Mouse (Mus musculus) CH12.LX (cell line): ENCODE measurements around the gene Gm37240. TPM values are rescaled to one million over a fixed set of nuclear protein-coding genes. Genes with fewer than 3 reads are reported as not detected.

Experiments used
- DNase-seq: peaks from one replicate; pipeline ENCODE4 v3.0.0-alpha.2; 2013; ENCODE audit errors: extremely low read depth
- H3K27ac ChIP-seq: 2 replicates; pipeline ENCODE4 v1.5.1; 2012; ENCODE audit warnings: low read depth, mild to moderate bottlenecking, control low read depth, moderate library complexity; ENCODE audit not compliant: insufficient read depth
- H3K27me3 ChIP-seq: replicated peaks from 2 replicates; pipeline ENCODE3; 2012; ENCODE audit warnings: inconsistent platforms
- H3K36me3 ChIP-seq, 2 experiments: replicated peaks in 1 of 2; 2 replicates each; pipeline versions ENCODE3 to v1.6.1; 2012; ENCODE audit warnings: inconsistent platforms in 1 of 2, low read length in 1 of 2, mild to moderate bottlenecking in 1 of 2, mixed read lengths in 1 of 2, moderate library complexity in 1 of 2; ENCODE audit not compliant: control insufficient read depth in 1 of 2, insufficient read depth in 1 of 2
- H3K4me1 ChIP-seq, 2 experiments: 2 replicates each; pipeline ENCODE4 v1.6.1; 2012; ENCODE audit warnings: inconsistent platforms in 1 of 2, moderate library complexity in 1 of 2; ENCODE audit not compliant: insufficient read depth in 2 of 2, control insufficient read depth in 1 of 2
- H3K4me2 ChIP-seq: 2 replicates; pipeline ENCODE4 v1.6.1; 2012; ENCODE audit warnings: low read depth, mild to moderate bottlenecking, control low read depth; ENCODE audit not compliant: poor library complexity, insufficient read depth, severe bottlenecking
- H3K4me3 ChIP-seq, 3 experiments: fragments of 150-350 bp in 1 of 3; sonication (generic) in 1 of 3; replicated peaks in 1 of 3; 2 replicates each; pipeline versions ENCODE3 to v1.5.1; 2011 to 2012; ENCODE audit warnings: low read depth in 2 of 3, low read length in 2 of 3, mild to moderate bottlenecking in 2 of 3, moderate library complexity in 2 of 3, control low read depth in 1 of 3, improper control_type of control experiment in 1 of 3, inconsistent platforms in 1 of 3, mixed read lengths in 1 of 3; ENCODE audit not compliant: poor library complexity in 1 of 3
- H3K79me2 ChIP-seq: replicated peaks from 2 replicates; pipeline ENCODE4 v1.6.1; 2012; ENCODE audit warnings: mild to moderate bottlenecking, moderate library complexity; ENCODE audit not compliant: control insufficient read depth, poor library complexity, insufficient read depth, severe bottlenecking; ENCODE audit errors: extremely low read depth
- H3K9ac ChIP-seq: 2 replicates; pipeline ENCODE4 v1.6.1; 2012; ENCODE audit warnings: low read depth, mild to moderate bottlenecking, control low read depth, moderate library complexity; ENCODE audit not compliant: insufficient read depth
- H3K9me3 ChIP-seq: replicated peaks from 2 replicates; pipeline ENCODE3; 2012; ENCODE audit warnings: low read length, inconsistent platforms, mixed read lengths
- BHLHE40 ChIP-seq: IDR thresholded peaks from 2 replicates; pipeline ENCODE4 v1.6.1; 2011; ENCODE audit warnings: mild to moderate bottlenecking, low read depth, low read length, improper control_type of control experiment
- CHD1 ChIP-seq: IDR thresholded peaks from 2 replicates; pipeline ENCODE4 v1.6.1; 2012; ENCODE audit warnings: low read depth, low read length, improper control_type of control experiment, inconsistent platforms
- CHD2 ChIP-seq: IDR thresholded peaks from 2 replicates; pipeline ENCODE4 v1.6.1; 2011; ENCODE audit warnings: low read length, improper control_type of control experiment
- CTCF ChIP-seq, 2 experiments: IDR thresholded peaks in 1 of 2; conservative IDR thresholded peaks in 1 of 2; 2 replicates each; pipeline ENCODE4 v1.5.1; 2011 to 2012; ENCODE audit warnings: low read depth in 2 of 2, low read length in 2 of 2, improper control_type of control experiment in 1 of 2, inconsistent platforms in 1 of 2, mild to moderate bottlenecking in 1 of 2, moderate library complexity in 1 of 2
- EP300 ChIP-seq: IDR thresholded peaks from 2 replicates; pipeline ENCODE4 v1.6.1; 2011; ENCODE audit warnings: low read length, improper control_type of control experiment
- ETS1 ChIP-seq: conservative IDR thresholded peaks from 2 replicates; pipeline ENCODE4 v1.6.1; 2012; ENCODE audit warnings: low read depth, mild to moderate bottlenecking, inconsistent platforms, low read length, improper control_type of control experiment, moderate library complexity
- HCFC1 ChIP-seq: IDR thresholded peaks from 2 replicates; pipeline ENCODE4 v1.6.1; 2012; ENCODE audit warnings: low read depth, mild to moderate bottlenecking, inconsistent platforms, low read length, improper control_type of control experiment
- IRF4 ChIP-seq: IDR thresholded peaks from 2 replicates; pipeline ENCODE4 v1.6.1; 2014; ENCODE audit warnings: low read depth, mild to moderate bottlenecking, inconsistent platforms, low read length, improper control_type of control experiment
- JUN ChIP-seq: IDR thresholded peaks from 2 replicates; pipeline ENCODE4 v1.6.1; 2011; ENCODE audit warnings: low read depth, mild to moderate bottlenecking, low read length, improper control_type of control experiment, moderate library complexity; ENCODE audit not compliant: insufficient read depth
- JUND ChIP-seq: conservative IDR thresholded peaks from 2 replicates; pipeline ENCODE4 v1.6.1; 2011; ENCODE audit warnings: low read depth, low read length, improper control_type of control experiment
- KAT2A ChIP-seq: IDR thresholded peaks from 2 replicates; pipeline ENCODE4 v1.6.1; 2012; ENCODE audit warnings: low read length, improper control_type of control experiment, inconsistent platforms; ENCODE audit not compliant: insufficient replicate concordance
- MAFK ChIP-seq: IDR thresholded peaks from 2 replicates; pipeline ENCODE4 v1.6.1; 2011; ENCODE audit warnings: low read length, improper control_type of control experiment; ENCODE audit not compliant: insufficient replicate concordance
- MAX ChIP-seq: IDR thresholded peaks from 2 replicates; pipeline ENCODE4 v1.6.1; 2011; ENCODE audit warnings: low read length, improper control_type of control experiment
- NRF1 ChIP-seq: IDR thresholded peaks from 2 replicates; pipeline ENCODE4 v1.6.1; 2014; ENCODE audit warnings: low read depth, mild to moderate bottlenecking, inconsistent platforms, low read length, improper control_type of control experiment, moderate library complexity
- PAX5 ChIP-seq: IDR thresholded peaks from 2 replicates; pipeline ENCODE4 v1.6.1; 2012; ENCODE audit warnings: low read length, inconsistent platforms, mixed read lengths
- POLR2A ChIP-seq: IDR thresholded peaks from 2 replicates; pipeline ENCODE4 v1.6.1; 2011; ENCODE audit warnings: low read depth, mild to moderate bottlenecking, improper control_type of control experiment, low read length
- RAD21 ChIP-seq: IDR thresholded peaks from 2 replicates; pipeline ENCODE4 v1.6.1; 2011; ENCODE audit warnings: low read depth, mild to moderate bottlenecking, low read length, improper control_type of control experiment, moderate library complexity
- SIN3A ChIP-seq: IDR thresholded peaks from 2 replicates; pipeline ENCODE4 v1.6.1; 2012; ENCODE audit warnings: low read length, improper control_type of control experiment, inconsistent platforms
- SMC3 ChIP-seq: IDR thresholded peaks from 2 replicates; pipeline ENCODE4 v1.6.1; 2011; ENCODE audit warnings: low read depth, low read length, improper control_type of control experiment
- TCF12 ChIP-seq: IDR thresholded peaks from 2 replicates; pipeline ENCODE4 v1.6.1; 2014; ENCODE audit warnings: low read depth, mild to moderate bottlenecking, inconsistent platforms, low read length, improper control_type of control experiment
- UBTF ChIP-seq: IDR thresholded peaks from 2 replicates; pipeline ENCODE4 v1.6.1; 2012; ENCODE audit warnings: low read depth, mild to moderate bottlenecking, inconsistent platforms, low read length, improper control_type of control experiment, moderate library complexity
- ZMIZ1 ChIP-seq: IDR thresholded peaks from 2 replicates; pipeline ENCODE4 v1.6.1; 2012; ENCODE audit warnings: low read depth, mild to moderate bottlenecking, inconsistent platforms, low read length, improper control_type of control experiment
- dilution Hi-C: fragments of 300-500 bp; cut with MboI; formaldehyde crosslinking; loops from 2 replicates; pipeline ENCODE4 v1.14.3; 2020; ENCODE audit warnings: low sequenced_read_pairs; ENCODE audit not compliant: extremely low pct_unique_long_range_greater_than_20kb, extremely low pct_ligation_motif_present
- in situ Hi-C: fragments of 300-500 bp; cut with MboI; formaldehyde crosslinking; loops from 3 replicates; pipeline ENCODE4 v1.14.3; 2019; ENCODE audit warnings: low sequenced_read_pairs, low pct_ligation_motif_present, low pct_unique_long_range_greater_than_20kb, mixed read lengths
- polyA plus RNA-seq: library from polyadenylated mRNA; unstranded; fragments of >175 nt; gene quantifications from 2 replicates; pipeline ENCODE4 v1.2.1, GENCODE M21; 2012; ENCODE audit warnings: low read depth; ENCODE audit not compliant: insufficient read length
- total RNA-seq, 2 experiments: library from RNA; depleted of rRNA; stranded (reverse); fragments of 300-350 nt in 1 of 2; fragments of >200 nt in 1 of 2; gene quantifications; 2 replicates each; pipeline ENCODE4 v1.2.3; 2012 to 2014

Gene Gm37240
- total and polyA plus RNA-seq, 3 experiments, result 0.08 to 0.19 (median 0.14) TPM

GRCm38 (mm10) chr3:84955857-84956256 is 931.5 kb downstream of the Gm37240 start:
- H3K4me2 ChIP-seq, result no peak overlapping the region
- dilution Hi-C loops, result no loop called here

DNA sequence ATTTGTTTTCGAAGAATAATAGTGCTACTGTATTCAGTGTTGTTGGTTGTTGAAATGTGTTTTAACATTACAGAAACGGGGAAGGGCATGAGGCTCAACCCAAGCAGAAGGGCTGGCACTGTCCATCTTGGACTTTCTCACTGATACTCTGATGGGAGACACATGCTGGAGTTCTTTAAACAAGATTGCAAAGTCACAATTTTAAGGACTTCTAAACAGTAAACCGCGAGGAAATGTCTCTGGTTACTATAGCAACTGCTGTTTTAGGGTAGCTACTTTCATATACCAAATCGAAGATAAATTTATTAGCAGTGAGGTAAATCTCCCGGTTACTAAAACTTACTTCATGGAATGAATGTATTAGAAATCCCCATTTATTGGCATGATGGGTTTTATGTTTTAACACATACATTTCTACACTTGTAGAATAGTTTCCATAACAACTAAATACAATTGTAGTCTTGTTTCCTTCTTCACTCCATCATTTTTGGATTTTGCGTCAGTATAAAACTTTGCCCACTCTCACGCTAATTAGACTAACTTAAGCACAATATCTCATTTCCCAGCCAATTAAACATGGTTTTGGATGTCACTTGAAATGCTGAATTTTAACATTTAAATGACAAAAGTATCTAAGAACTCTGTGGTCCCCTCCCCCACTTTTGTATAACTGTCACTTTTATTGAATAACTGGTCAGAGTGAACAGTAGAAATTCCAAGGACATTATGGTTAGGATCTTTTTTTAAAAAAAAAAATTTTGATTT is 932.1 kb downstream of the Gm37240 start:
- TF ChIP-seq CHD2, result no peak
- TF ChIP-seq, all 38 proteins: peak for 0
- Histone ChIP-seq H3K4me2 (no peak overlapping the region), H3K4me3 (no peak overlapping the region), H3K27me3 (no peaks in the 10 kb centered on the region), H3K27ac (no peak overlapping the region), H3K9me3 (no peaks in the 10 kb centered on the region), H3K4me1 (peaks cover 2 to 18% of the 10 kb centered on the region in 2 experiments; a peak in 2 of 4 replicates), H3K79me2 (peaks cover 17% of the 10 kb centered on the region), H3K36me3 (peaks cover 7 to 32% of the 10 kb centered on the region in 2 experiments), H3K9ac (no peak overlapping the region)
- dilution Hi-C loops, result no loop called here
- in situ Hi-C loops, result no loop called here
- no peak for DNase-seq

More at GRCm38 (mm10) chr3:84955857-84956256, 931.5 kb downstream of the Gm37240 start:
- H3K36me3 ChIP-seq, result peaks cover 9 to 35% of the 10 kb centered on the region in 2 experiments
- in situ Hi-C loops, result no loop called here
- no peak overlapping the region for H3K9ac ChIP-seq
- no peaks in the 10 kb centered on the region for H3K27me3 ChIP-seq
- peaks cover 2 to 18% of the 10 kb centered on the region in 2 experiments; a peak in 2 of 4 replicates for H3K4me1 ChIP-seq
- no peak overlapping the region for H3K4me3 ChIP-seq
- H3K79me2 ChIP-seq, result peaks cover 17% of the 10 kb centered on the region
- DNase-seq, result peak; percentile 34
- no peaks in the 10 kb centered on the region for H3K9me3 ChIP-seq
- no peak overlapping the region for H3K27ac ChIP-seq
- 0 out of 4 replicates have a peak, but pooled peaks of 1 of the 2 experiments have one; percentile 19 for TF ChIP-seq CTCF (conservative IDR thresholded peaks at IDR 0.05 in 1 of 2, IDR thresholded peaks at IDR 0.05 in 1 of 2; ENCODE audit: low read depth in 2 of 2, low read length in 2 of 2)
- no peak for TF ChIP-seq MAX
- TF ChIP-seq PAX5, result no peak
- no peak for TF ChIP-seq POLR2A
- no peak for TF ChIP-seq MAFK
- no peak for TF ChIP-seq SMC3
- no peak for TF ChIP-seq SIN3A

GRCm38 (mm10) chr3:84952585-84953187 is 934.6 kb downstream of the Gm37240 start:
- Histone ChIP-seq H3K9ac (peak overlapping the region; percentile 74), H3K36me3 (peaks cover 2 to 13% of the 10 kb centered on the region in 2 experiments), H3K27ac (peak overlapping the region; percentile 91; the same call in 1 of the 2 replicates), H3K4me3 (peak overlapping the region; percentile 51 to 70 (median 69)), H3K9me3 (no peaks in the 10 kb centered on the region), H3K4me1 (peaks cover 2 to 18% of the 10 kb centered on the region in 2 experiments; a peak in 2 of 4 replicates), H3K79me2 (peaks cover 17% of the 10 kb centered on the region), H3K4me2 (peak overlapping the region; percentile 95), H3K27me3 (no peaks in the 10 kb centered on the region)
- DNase-seq, result no peak
- dilution Hi-C loops, result no loop called here
- TF ChIP-seq CHD2 (no peak), PAX5 (no peak), TCF12 (peak; percentile 10; the same call in 1 of the 2 replicates), IRF4 (no peak), UBTF (no peak), ZMIZ1 (no peak), POLR2A (no peak; the same call in 1 of the 2 replicates), KAT2A (no peak), CHD1 (0 out of 2 replicates have a peak, but pooled peaks have one; percentile 30), ETS1 (no peak), SIN3A (no peak), JUN (peak; percentile 17; the same call in 1 of the 2 replicates), NRF1 (no peak), SMC3 (no peak), RAD21 (no peak), JUND (no peak; the same call in 1 of the 2 replicates), BHLHE40 (no peak), EP300 (no peak), HCFC1 (0 out of 2 replicates have a peak, but pooled peaks have one; percentile 4)
- in situ Hi-C loops, result no loop called here
